ENCODE assay signal across 8 mouse cellular contexts in genomic region chr10:25307770-25308169, GRCm38 (mm10). TPM values are rescaled to one million over a fixed set of nuclear protein-coding genes. Genes with fewer than 3 reads are reported as not detected.
DNase-seq lines count a peak whose midpoint lies in the region; ATAC-seq and TF ChIP-seq lines count a peak whose summit lies in the region.

Gene Akap7 (minus strand): TSS chr10:25307870.

- no peak within 1 kb of the TSS for H3K27ac ChIP-seq in kidney, embryonic 16.5 days (ENCODE audit: low read length)
- no peak within 1 kb of the TSS for H3K27ac ChIP-seq in embryonic facial prominence, embryonic 14.5 days (replicated peaks; ENCODE audit: low read depth, low read length)
- no peak within 1 kb of the TSS for H3K27ac ChIP-seq in heart, embryonic 13.5 days (replicated peaks)
- H3K27ac ChIP-seq in midbrain, postnatal 0 days (ENCODE audit: low read depth, low read length): no peak within 1 kb of the TSS

- no peaks in the 10 kb centered on the region for H3K4me1 ChIP-seq in kidney, embryonic 16.5 days (ENCODE audit: insufficient read depth, low read length)
- no peaks in the 10 kb centered on the region for H3K4me1 ChIP-seq in embryonic facial prominence, embryonic 14.5 days (ENCODE audit: control insufficient read depth, insufficient read depth, low read length)
- peaks cover 8% of the 10 kb centered on the region for H3K4me1 ChIP-seq in heart, embryonic 13.5 days
- no peaks in the 10 kb centered on the region for H3K4me1 ChIP-seq in midbrain, postnatal 0 days (ENCODE audit: insufficient read depth, low read length)

- H3K9ac ChIP-seq in kidney, embryonic 16.5 days (replicated peaks; ENCODE audit: low read length): no peak within 1 kb of the TSS
- H3K9ac ChIP-seq in embryonic facial prominence, embryonic 14.5 days (ENCODE audit: low read depth, low read length): no peak within 1 kb of the TSS
- H3K9ac ChIP-seq in heart, embryonic 13.5 days: no peak within 1 kb of the TSS
- no peak within 1 kb of the TSS for H3K9ac ChIP-seq in midbrain, postnatal 0 days (replicated peaks; ENCODE audit: low read length, poor library complexity, severe bottlenecking)

- H3K4me3 ChIP-seq in kidney, embryonic 16.5 days (ENCODE audit: low read length): no peak within 1 kb of the TSS
- H3K4me3 ChIP-seq in embryonic facial prominence, embryonic 14.5 days (ENCODE audit: low read depth, low read length): no peak within 1 kb of the TSS
- no peak within 1 kb of the TSS for H3K4me3 ChIP-seq in heart, embryonic 13.5 days
- no peak within 1 kb of the TSS for H3K4me3 ChIP-seq in midbrain, postnatal 0 days (ENCODE audit: low read depth, low read length)

- WGBS in kidney, embryonic 16.5 days: 88% methylated on average over 9 of the region's 9 CpGs
- 85% methylated on average over 9 of the region's 9 CpGs for WGBS in embryonic facial prominence, embryonic 14.5 days
- WGBS in heart, embryonic 13.5 days: 84% methylated on average over 9 of the region's 9 CpGs
- 91% methylated on average over 9 of the region's 9 CpGs for WGBS in midbrain, postnatal 0 days

- no peak for DNase-seq in kidney, postnatal 36 days
- DNase-seq in embryonic facial prominence, embryonic 14.5 days (ENCODE audit: low spot score): no peak
- no peak for DNase-seq in left cerebral cortex, postnatal 10 days (ENCODE audit: extremely low spot score in 1 of 2, low spot score in 2 of 2)
- DNase-seq in midbrain, postnatal 0 days (ENCODE audit: low spot score): no peak
- no peak for DNase-seq in cerebellum, postnatal 10 days
- no peak for DNase-seq in natural killer cell, adult 2 months (ENCODE audit: low spot score in 2 of 2)

- H3K36me3 ChIP-seq in kidney, embryonic 16.5 days (ENCODE audit: insufficient read depth, low read length): no peaks in the 10 kb centered on the region
- no peaks in the 10 kb centered on the region for H3K36me3 ChIP-seq in embryonic facial prominence, embryonic 14.5 days (ENCODE audit: control insufficient read depth, insufficient read depth, low read length)
- no peaks in the 10 kb centered on the region for H3K36me3 ChIP-seq in heart, embryonic 13.5 days
- H3K36me3 ChIP-seq in midbrain, postnatal 0 days (ENCODE audit: insufficient read depth, low read length): no peaks in the 10 kb centered on the region

- TF ChIP-seq CTCF in midbrain, postnatal 0 days (IDR thresholded peaks at IDR 0.05): no peak

- H3K27me3 ChIP-seq in kidney, embryonic 16.5 days (ENCODE audit: insufficient read depth, low read length): no peaks in the 10 kb centered on the region
- H3K27me3 ChIP-seq in embryonic facial prominence, embryonic 14.5 days (replicated peaks; ENCODE audit: control insufficient read depth, insufficient read depth, low read length): no peaks in the 10 kb centered on the region
- no peaks in the 10 kb centered on the region for H3K27me3 ChIP-seq in heart, embryonic 13.5 days (replicated peaks)
- H3K27me3 ChIP-seq in midbrain, postnatal 0 days (ENCODE audit: insufficient read depth, low read length): no peaks in the 10 kb centered on the region

- no peak for ATAC-seq in kidney, embryonic 16.5 days (ENCODE audit: low FRiP score, low TSS enrichment)
- no peak for ATAC-seq in embryonic facial prominence, embryonic 14.5 days (ENCODE audit: low read depth)
- ATAC-seq in heart, embryonic 13.5 days (ENCODE audit: extremely low read depth, insufficient number of reproducible peaks, low FRiP score, low TSS enrichment): no peak
- no peak for ATAC-seq in midbrain, postnatal 0 days (ENCODE audit: low FRiP score)

- intact Hi-C loops in left cerebral cortex, postnatal 10 days (cut with DNase I): no loop called here

- no peaks in the 10 kb centered on the region for H3K9me3 ChIP-seq in kidney, embryonic 16.5 days (ENCODE audit: low read length)
- no peaks in the 10 kb centered on the region for H3K9me3 ChIP-seq in embryonic facial prominence, embryonic 14.5 days (ENCODE audit: control insufficient read depth, low read length)
- no peaks in the 10 kb centered on the region for H3K9me3 ChIP-seq in heart, embryonic 13.5 days
- H3K9me3 ChIP-seq in midbrain, postnatal 0 days (ENCODE audit: low read length): no peaks in the 10 kb centered on the region

- H3K4me2 ChIP-seq in kidney, embryonic 16.5 days (replicated peaks; ENCODE audit: low read depth, low read length): no peak within 1 kb of the TSS
- H3K4me2 ChIP-seq in embryonic facial prominence, embryonic 14.5 days (ENCODE audit: low read depth, low read length): no peak within 1 kb of the TSS
- H3K4me2 ChIP-seq in heart, embryonic 13.5 days: no peak within 1 kb of the TSS
- no peak within 1 kb of the TSS for H3K4me2 ChIP-seq in midbrain, postnatal 0 days (ENCODE audit: low read depth, low read length, poor library complexity, severe bottlenecking)

RNA-seq across cellular contexts. Expression of gene Akap7, which starts in this region (rescaled TPM):
- 12.6 and 18.9 TPM in 2 replicates for polyA plus RNA-seq in kidney, embryonic 16.5 days (2015; fragmentation: Nextera tagmentation; extraction: Ambion mirVana)
- 17.5 and 19.3 TPM in 2 replicates for polyA plus RNA-seq in embryonic facial prominence, embryonic 14.5 days (2014; fragmentation: Nextera tagmentation; extraction: Ambion mirVana)
- polyA plus RNA-seq in heart, embryonic 13.5 days (2015; fragmentation: Nextera tagmentation; extraction: Ambion mirVana): 23.6 and 26.2 TPM in 2 replicates
- total RNA-seq in left cerebral cortex, postnatal 10 days (2021): 100 to 1,000 TPM; 128 to 158 TPM
- 81.3 and 95.7 TPM in 2 replicates for total RNA-seq in midbrain, postnatal 0 days (2014; rRNA removed)
- 70.5 and 73.2 TPM in 2 replicates for polyA plus RNA-seq in midbrain, postnatal 0 days (2015; fragmentation: Nextera tagmentation; extraction: Ambion mirVana)
